Mouse (Mus musculus): ENCODE measurements at regions not wholly inside any gene's neighbourhood (a gene's known extent, or its start where the extent isn't known, plus 50 kb on each side); places are given as distances from the start of the nearest gene placed in this dataset.

DNA sequence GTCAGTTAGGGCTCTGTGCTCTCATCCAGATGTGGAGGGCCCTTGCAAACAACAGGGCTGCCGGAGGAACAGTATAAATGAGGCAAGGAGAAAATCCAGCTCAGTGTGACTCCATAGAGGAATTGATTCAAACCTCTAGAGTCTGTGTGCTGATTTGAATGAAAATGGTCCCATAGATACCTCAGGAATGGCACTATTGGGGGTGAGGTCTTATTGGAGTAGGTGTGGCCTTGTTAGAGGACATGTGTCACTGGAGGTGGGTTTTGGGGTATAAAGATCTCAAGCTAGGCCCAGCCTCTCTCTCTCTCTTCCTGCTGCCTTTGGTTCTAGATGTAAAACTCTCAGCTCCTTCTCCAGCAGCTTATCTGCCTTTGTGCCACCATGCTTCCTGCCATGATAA lies 79.7 kb upstream of the Pgrmc2 start:
- TF ChIP-seq CTCF (IDR thresholded peaks at IDR 0.05; ENCODE audit: low read depth, low read length) (no peak), POLR2A (IDR thresholded peaks at IDR 0.05; ENCODE audit: insufficient read depth, low read length) (no peak), EP300 (IDR thresholded peaks at IDR 0.05; ENCODE audit: insufficient read depth, low read depth, low read length) (no peak)
